Mouse (Mus musculus): ENCODE data around the gene Aspa.
"Not testable (repeated sequence)": the region's sequence is repeated elsewhere in the genome, so short reads cannot be mapped to it uniquely, and the experiment has no call there.

The Aspa gene

GRCm38 (mm10) chr11:73329442-73329841 is at the start of gene Aspa, which contains the start of the genes Gm49340 and Spata22:
Gene Aspa, minus strand, starts transcription at chr11:73329596.
Gene Gm49340, plus strand, starts transcription at chr11:73329741.
Gene Spata22, plus strand, starts transcription at chr11:73329741.
- no peak for DNase-seq

GRCm38 (mm10) chr11:73370946-73371345 is 41.5 kb upstream of the Aspa start, which contains the start of gene Olfr376:
Gene Olfr376, plus strand, starts transcription at chr11:73371246.
- DNase-seq = no peak

- no peak for DNase-seq
Observed at GRCm38 (mm10) chr11:73350483-73350882, 21.1 kb upstream of the Aspa start, which contains the start of gene Olfr20. Gene Olfr20, plus strand, starts transcription at chr11:73350783.

GRCm38 (mm10) chr11:73336919-73337318 is 7.5 kb upstream of the Aspa start:
- DNase-seq = no peak

GRCm38 (mm10) chr11:73333357-73333756 is 4.0 kb upstream of the Aspa start:
- no peak for DNase-seq

- no peak for DNase-seq
Observed at GRCm38 (mm10) chr11:73327361-73327760, 2.0 kb downstream of the Aspa start.

GRCm38 (mm10) chr11:73326485-73326886 is 2.9 kb downstream of the Aspa start:
- no peak for DNase-seq

- no peak for DNase-seq
Observed at GRCm38 (mm10) chr11:73323906-73324830, 5.2 kb downstream of the Aspa start.

- DNase-seq = not testable (repeated sequence)
Observed at GRCm38 (mm10) chr11:73321064-73321463, 8.3 kb downstream of the Aspa start.

- DNase-seq = not testable (repeated sequence)
Observed at GRCm38 (mm10) chr11:73318581-73318980, 10.8 kb downstream of the Aspa start.

GRCm38 (mm10) chr11:73315961-73316360 is 13.4 kb downstream of the Aspa start:
- DNase-seq = no peak

GRCm38 (mm10) chr11:73303123-73303522 is 26.3 kb downstream of the Aspa start:
- DNase-seq = no peak

- DNase-seq = no peak
Observed at GRCm38 (mm10) chr11:73289621-73290020, 39.8 kb downstream of the Aspa start.

GRCm38 (mm10) chr11:73284351-73284750 is 45.0 kb downstream of the Aspa start:
- no peak for DNase-seq

- no peak for DNase-seq
Observed at GRCm38 (mm10) chr11:73283926-73284325, 45.5 kb downstream of the Aspa start.

- DNase-seq = no peak
Observed at GRCm38 (mm10) chr11:73283369-73283768, 46.0 kb downstream of the Aspa start.

- DNase-seq = peak; percentile 68
Observed at GRCm38 (mm10) chr11:73281528-73282027, 47.8 kb downstream of the Aspa start.

- DNase-seq = no peak
Observed at GRCm38 (mm10) chr11:73280710-73281109, 48.7 kb downstream of the Aspa start.

- no peak for DNase-seq
Observed at GRCm38 (mm10) chr11:73274821-73275220, 54.6 kb downstream of the Aspa start.

- DNase-seq = no peak
Observed at GRCm38 (mm10) chr11:73267267-73267666, 62.1 kb downstream of the Aspa start, which contains the start of gene Trpv3. Gene Trpv3, plus strand, starts transcription at chr11:73267388.

GRCm38 (mm10) chr11:73261385-73261784 is 68.0 kb downstream of the Aspa start:
- no peak for DNase-seq

GRCm38 (mm10) chr11:73260457-73260856 is 68.9 kb downstream of the Aspa start:
- no peak for DNase-seq

GRCm38 (mm10) chr11:73258664-73259063 is 70.7 kb downstream of the Aspa start:
- no peak for DNase-seq

- DNase-seq = no peak
Observed at GRCm38 (mm10) chr11:73257362-73257945, 71.9 kb downstream of the Aspa start.

All from right cerebral cortex, postnatal 4 days (tissue).